Mouse (Mus musculus): ENCODE data around the gene C3.

C3 gene

DNA sequence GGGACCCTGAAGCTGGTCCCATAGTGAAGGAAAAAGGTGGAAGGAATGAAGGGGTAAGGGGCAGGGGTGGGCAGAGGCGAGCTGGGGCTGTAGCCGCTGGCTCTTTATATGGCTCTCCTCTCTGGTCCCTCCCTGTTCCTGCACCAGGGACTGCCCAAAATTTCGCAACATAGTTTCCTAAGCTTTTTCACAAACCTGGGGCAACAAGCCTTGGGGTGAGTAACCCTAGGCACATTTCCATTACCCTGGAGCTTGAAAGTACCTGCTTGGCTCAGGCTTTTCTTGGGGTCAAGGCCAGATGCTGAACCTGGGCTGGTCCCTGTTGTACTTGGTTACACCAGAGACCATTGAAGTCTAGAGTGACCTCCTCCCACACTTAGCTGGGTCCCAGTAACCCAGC is at the start of gene C3:
Gene C3 (minus strand): TSS at position 123 of the 400 bp plus-strand sequence.
- DNase-seq (ENCODE audit: extremely low read depth, low read depth, low spot score) = no peak

DNA sequence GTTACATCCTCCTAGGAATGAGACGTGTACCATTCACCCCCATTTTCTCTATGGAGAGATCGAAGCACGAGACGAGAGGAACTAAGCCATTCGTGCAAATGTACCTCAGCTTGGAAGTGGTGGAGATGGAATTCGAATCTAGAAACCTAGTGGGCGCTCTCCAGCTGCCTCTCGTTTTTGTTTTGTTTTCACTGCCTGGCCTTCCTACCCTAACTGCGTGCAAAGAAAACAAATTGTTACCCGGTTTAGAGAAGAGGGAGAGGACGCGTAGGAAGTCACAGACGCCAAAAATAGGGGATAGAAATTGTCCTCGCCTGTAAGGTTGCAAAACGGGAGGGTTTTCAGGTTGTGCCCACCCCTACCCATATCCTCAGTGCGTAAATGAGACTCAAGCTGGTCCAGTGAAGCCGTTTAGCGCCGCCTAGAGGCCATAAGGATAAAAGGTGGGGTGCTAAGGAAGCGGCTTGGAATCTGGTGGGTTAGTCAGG is 48.7 kb upstream of the C3 start:
- no peak for DNase-seq (ENCODE audit: extremely low read depth, low read depth, low spot score)

DNA sequence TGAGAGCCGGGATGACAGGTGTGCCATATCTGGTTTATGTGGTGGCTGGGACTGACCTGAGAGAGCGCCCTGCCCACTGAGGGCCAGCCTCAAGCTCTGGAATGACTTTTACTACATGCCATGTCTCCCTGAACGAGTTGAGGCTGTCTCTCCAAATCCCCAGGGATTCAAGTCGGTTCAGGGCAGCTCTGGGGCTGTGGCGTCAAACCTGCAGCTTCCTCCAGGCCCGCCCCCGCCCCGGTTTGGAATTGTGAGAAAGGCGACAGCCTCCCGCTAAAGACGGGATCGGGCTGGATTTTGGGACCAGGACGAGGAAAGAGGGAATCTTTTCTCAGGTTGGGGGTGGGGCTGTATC is 48.0 kb upstream of the C3 start:
- DNase-seq (ENCODE audit: extremely low read depth, low read depth, low spot score) = no peak

DNA sequence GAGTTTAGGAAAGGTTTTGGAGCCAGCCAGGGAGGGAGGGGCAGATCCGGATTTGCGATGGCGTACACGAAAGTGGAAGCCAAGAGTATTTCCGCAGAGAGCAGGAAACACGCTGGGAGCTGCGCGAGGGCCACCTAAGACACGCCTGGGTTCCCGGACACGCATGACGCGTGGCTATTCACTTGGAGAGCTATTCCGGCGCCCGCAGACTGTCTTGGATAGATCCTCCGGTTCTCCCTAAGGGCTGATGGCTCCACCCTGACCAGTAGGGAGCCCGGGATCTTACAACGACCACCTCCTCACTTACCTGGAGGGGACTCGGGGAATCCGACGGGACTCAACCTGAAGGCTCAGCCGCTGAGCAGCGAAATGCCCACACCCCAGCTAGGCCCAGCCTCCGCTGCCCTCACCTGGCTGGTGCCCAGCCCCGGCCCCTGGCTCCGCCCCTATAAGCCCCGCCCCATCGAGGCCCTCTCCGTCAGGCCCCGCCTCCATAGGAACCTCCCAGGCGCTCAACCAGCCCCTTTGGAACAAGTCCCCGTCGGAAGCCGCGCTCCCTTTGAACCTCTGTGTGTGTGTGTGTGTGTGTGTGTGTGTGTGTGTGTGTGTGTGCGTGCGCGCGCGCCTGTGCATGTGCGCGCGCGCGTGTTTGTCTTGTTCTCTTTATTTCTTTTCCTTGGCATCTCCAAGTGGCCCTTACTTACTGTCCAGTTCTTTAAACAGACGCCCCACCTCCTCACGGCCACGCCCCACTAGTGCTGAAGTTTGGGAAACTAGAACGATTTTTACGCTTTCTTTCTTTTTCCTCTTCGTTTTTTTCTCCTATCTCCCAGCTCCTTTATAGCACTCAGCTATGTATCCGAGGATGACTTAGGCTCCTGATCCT is 47.4 kb upstream of the C3 start:
- no peak for DNase-seq (ENCODE audit: extremely low read depth, low read depth, low spot score)

DNA sequence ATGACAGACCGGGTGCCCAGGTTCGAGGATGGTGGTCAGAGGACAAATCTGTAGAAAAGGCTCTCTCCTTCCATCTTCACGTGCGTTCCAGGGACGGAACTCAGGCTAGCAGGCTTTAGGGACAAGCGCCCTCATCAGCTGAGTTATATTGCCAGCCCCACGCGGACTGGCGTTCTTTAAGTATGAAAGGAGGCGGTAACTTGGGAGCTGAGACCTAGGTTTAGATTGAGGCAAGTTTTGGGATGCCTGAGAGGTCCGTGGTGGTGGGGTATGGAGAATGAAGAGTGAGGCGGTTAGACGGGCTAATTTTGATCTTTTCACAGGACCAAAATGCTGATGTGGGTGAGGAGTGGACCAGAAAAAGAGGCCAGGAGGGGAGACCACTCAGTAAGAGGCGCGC is 46.8 kb upstream of the C3 start:
- no peak for DNase-seq (ENCODE audit: extremely low read depth, low read depth, low spot score)

- DNase-seq (ENCODE audit: extremely low read depth, low read depth, low spot score) = no peak
These were observed 45.9 kb upstream of the C3 start for GRCm38 (mm10) chr17:57273846-57274245.

- DNase-seq (ENCODE audit: extremely low read depth, low read depth, low spot score) = no peak
These were observed 43.4 kb upstream of the C3 start for GRCm38 (mm10) chr17:57271301-57271700.

DNA sequence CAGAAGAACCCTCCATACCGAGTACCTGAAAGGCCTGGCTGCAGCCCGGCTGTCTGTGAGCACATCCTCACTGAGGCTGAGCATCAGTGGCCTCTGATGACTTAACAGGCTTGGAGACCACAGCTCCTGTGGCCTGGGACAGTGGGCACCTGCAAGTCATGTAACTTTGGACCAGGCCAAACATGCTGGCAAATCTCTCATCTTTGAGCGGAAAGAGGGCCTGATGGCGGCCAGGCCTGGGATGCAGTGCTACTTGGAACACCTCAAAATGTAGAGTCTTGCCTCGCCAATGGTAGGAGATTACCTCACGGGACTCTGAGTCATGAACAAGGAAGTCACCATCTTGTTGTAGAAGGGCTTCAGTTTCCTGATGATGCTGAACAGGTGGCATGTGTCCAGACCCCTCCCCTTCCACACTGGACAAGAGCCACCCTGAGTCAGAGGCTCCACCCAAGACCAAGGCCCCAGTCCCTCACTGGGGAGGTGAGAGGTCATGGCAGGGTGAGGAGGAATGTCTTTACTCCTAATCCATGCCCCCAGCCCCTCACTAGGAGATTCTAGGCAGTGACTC is 39.7 kb upstream of the C3 start:
- DNase-seq (ENCODE audit: extremely low read depth, low read depth, low spot score) = no peak

DNA sequence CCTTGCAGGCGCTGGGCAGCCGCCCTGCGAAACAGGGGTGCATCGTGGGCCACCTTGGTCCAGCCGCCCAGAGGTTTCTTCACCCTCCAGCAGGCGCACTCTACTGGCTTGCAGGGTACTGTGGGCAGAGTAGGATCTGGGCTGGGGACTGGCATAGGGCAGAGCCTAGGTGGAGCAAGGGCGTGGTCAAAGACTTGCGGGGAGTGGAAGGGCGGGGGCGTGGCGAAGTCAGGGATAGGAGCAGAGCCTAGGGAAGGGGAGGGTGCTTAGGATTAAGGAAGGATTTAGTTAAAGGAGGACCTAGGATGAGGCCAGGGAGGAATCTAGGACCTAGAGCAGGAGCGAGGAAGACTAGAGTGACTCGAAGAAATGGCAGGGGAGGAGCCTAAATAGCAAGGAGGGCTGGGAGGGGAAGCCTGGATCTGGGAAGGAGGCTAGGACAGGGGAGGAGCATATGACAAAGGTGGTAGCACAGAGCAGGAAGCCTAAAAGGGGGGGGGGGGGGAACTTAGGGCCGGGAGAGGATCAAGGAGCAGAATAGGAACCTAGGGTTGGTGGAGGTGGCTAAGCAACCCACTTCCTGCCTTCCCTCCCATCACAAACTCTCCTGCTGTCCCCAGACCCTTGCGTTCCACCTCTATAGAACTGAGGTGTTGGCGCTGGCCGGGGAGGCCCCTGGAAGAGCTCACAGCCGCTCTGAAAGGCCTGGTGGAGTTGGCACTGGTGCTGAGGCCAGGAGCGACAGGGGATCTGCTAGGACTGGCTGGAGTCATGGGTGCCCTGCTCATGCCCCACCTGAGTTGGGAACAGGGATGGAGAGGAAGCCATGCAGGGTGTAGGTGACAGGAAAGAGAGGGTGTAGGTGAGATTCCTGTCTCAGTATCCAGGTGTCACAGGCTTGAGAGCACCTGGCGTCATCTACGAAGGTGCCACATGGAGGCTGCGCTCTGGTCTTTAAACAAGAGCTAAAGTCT is 37.3 kb upstream of the C3 start:
- DNase-seq (ENCODE audit: extremely low read depth, low read depth, low spot score) = peak; percentile 65

DNA sequence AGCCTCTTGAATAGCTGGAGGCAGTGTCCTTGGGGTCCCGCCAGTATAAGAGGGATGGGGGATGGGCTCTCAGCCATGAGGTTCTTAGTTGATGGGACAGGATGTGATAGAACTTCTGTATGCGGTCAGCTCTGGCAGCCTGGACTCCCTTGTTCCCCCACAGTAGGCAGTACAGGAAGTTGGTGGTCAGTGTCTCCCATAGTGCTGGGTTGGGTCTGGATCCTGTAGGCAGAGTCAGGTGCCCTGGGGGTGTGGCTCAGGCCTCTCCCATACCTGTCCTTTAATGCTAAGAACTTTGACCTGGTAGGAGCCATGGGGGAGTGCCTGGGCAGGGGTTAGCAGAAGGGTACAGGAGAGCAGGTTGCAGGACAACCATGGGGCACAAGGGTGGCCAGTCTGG is 36.2 kb upstream of the C3 start:
- DNase-seq (ENCODE audit: extremely low read depth, low read depth, low spot score) = no peak

DNA sequence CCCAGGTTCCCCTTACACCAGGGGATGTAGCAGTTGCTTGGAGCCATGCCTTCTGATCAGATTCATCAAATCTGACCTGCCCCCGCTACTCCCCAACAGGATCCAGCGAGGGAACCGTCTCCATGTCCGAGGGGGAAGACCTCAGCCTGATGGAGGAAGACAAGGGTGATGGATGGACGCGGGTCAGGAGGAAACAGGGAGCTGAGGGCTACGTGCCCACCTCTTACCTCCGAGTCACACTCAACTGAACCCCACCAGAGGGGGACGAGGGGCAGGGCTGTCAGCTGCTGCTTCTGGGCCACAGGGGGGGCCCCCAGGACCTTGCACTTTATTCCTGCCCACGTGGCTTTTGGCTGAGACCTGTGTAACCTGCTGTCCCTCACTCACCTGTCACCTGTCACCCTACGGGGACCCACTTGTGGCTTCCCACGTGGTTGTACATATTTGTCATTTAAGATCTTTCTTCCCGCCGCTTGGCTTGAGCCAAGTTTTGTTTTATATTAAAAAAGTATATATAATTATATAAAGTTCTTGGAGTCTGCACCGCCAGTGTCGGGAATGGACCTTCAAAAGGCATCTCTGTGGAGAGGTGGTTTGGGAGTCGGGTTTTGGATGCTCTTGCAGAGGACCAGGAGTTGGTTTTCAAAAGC is 35.1 kb upstream of the C3 start:
- DNase-seq (ENCODE audit: extremely low read depth, low read depth, low spot score) = no peak

DNA sequence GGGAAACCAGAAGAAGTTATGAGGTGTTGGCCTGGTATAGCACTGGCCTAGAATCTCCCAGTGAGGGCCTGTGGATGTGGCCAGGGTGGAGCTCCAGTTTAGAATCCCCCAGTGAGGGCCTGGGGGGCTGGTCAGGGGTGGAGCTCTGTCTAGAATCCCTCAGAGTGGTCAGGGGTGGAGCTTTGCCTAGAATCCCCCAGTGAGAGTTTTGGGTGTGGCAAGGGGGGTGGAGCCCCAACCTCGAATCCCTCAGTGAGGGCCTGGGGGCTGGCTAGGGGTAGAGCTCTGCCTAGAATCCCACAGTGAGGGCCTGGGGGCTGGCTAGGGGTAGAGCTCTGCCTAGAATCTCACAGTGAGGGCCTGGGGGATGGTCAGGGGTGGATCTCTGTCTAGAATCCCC is 33.9 kb upstream of the C3 start:
- no peak for DNase-seq (ENCODE audit: extremely low read depth, low read depth, low spot score)

DNA sequence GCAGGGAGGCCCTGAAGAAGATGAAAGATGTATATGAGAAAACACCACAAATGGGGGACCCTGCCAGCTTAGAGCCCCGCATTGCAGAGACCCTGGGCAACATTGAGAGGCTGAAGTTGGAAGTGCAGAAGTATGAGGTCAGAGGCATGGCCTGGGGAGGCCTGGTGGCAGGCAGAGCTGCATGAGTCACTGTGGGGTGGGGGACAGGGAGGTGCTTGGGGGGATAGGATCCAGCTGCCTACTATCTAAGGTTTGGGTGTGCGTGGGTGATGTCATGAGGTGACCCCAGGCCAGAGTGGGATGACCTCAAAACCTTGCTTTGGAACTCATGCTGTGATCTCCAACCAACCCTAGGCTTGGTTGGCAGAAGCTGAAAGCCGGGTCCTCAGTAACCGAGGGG is 33.4 kb upstream of the C3 start:
- no peak for DNase-seq (ENCODE audit: extremely low read depth, low read depth, low spot score)

DNA sequence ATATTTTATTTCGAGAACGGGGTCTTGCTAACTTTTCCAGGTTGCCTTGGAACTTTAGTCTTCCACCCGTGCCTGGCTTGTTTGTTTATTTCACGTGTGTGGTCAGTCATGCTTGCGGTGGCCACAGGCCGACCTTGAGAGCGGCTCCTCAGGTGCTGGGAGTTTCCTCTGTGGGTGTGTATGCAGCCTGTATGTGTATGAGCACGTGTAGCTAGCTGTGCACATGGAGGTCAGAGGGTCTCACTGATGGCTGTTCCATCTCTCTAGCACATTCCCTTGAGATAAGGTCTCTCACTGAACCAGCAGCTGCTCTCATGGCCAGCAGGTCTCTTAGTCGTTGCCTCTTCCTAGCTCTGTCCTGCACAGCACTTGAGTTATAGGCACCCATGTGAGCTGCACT is 32.4 kb upstream of the C3 start:
- no peak for DNase-seq (ENCODE audit: extremely low read depth, low read depth, low spot score)

DNA sequence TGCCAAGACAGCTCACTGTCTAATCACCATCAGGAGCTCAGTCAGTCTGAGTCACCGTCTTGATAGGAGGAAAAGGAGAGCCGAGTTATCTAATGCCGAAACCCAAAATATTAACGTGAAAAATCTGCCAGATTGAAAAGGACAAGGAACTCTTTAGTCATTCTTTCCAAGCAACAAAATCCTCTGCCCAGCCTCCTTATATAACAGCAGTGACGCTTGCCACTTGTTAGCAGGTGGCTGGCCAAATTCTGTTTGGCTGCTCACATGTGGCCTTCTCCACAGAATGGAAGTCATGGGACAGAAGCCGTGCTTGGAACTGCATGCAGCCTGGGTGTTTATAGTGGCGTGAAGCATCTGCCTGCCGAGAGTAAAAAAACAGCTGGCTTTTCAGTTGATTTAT is 31.8 kb upstream of the C3 start:
- DNase-seq (ENCODE audit: extremely low read depth, low read depth, low spot score) = no peak

DNA sequence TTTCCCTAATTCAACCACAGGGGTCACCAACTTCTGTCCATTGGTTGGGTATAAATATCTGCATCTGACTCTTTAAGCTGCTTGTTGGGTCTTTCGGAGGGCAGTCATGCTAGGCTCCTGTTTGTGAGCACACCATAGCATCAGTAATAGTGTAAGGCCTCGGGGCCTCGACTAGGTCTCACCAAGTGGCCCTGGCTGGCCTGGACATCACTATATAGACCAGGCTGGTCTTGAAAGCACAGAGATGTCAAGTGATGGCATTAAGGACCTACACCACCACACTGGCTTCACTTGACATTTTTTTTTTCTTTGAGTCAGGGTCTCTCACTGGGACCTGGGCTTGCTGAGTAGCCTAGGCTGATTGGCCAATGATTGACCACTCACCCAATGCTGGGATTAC is 30.3 kb upstream of the C3 start:
- DNase-seq (ENCODE audit: extremely low read depth, low read depth, low spot score) = no peak

GRCm38 (mm10) chr17:57256921-57257485 is 29.1 kb upstream of the C3 start:
- DNase-seq (ENCODE audit: extremely low read depth, low read depth, low spot score) = no peak

DNA sequence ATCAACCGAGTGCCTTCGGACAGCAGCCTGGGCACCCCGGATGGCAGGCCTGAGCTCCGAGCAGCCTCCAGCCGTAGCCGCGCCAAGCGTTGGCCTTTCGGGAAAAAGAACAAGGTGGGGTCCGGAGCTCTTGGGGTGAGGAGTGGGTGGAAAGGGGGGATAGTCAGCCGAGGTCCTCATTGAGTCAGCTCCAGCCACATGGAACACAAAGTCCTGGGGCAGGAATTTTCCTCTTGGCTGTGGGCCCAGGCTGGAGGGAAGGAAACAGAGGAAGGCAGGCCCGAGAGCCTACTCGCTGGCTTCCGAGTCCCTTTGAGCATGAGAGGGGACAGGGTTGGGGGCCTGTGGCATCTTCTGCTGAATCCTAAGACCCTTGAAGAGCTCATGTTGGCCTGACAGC is 27.4 kb upstream of the C3 start:
- DNase-seq (ENCODE audit: extremely low read depth, low read depth, low spot score) = no peak

- no peak for DNase-seq (ENCODE audit: extremely low read depth, low read depth, low spot score)
These were observed 25.4 kb upstream of the C3 start for GRCm38 (mm10) chr17:57253306-57253705.

GRCm38 (mm10) chr17:57251431-57251830 is 23.5 kb upstream of the C3 start:
- DNase-seq (ENCODE audit: extremely low read depth, low read depth, low spot score) = no peak
